In genomic region chr9:95521566-95521965, GRCm38 (mm10) we compare ENCODE assay signal across 11 mouse cellular contexts. TPM values are rescaled to one million over a fixed set of nuclear protein-coding genes. Genes with fewer than 3 reads are reported as not detected.
DNase-seq lines count a peak whose midpoint lies in the region; TF ChIP-seq lines count a peak whose summit lies in the region.
"Had no signal": no experiment of that assay in that cellular context is flagged by ENCODE, and none has a peak within 500 bp of the region (broad histone marks: within the 10 kb centered on the region; RNA-seq: fewer than 3 reads in every experiment).

No protein-coding gene starts in this region.

- H3K27me3 ChIP-seq in testis, adult 2 months (ENCODE audit: control insufficient read depth, insufficient read depth, low read length), result no peaks in the 10 kb centered on the region
- H3K27me3 ChIP-seq in midbrain, embryonic 10.5 days (ENCODE audit: low read depth, poor library complexity, severe bottlenecking), result no peaks in the 10 kb centered on the region
- H3K27me3 ChIP-seq: neural tube, embryonic 15.5 days had no signal

- 58% methylated on average over 10 of the region's 10 CpGs for WGBS in midbrain, embryonic 10.5 days

- no peaks in the 10 kb centered on the region for H3K9me3 ChIP-seq in midbrain, embryonic 10.5 days (replicated peaks)
- H3K9me3 ChIP-seq: neural tube, embryonic 15.5 days had no signal

- no peaks in the 10 kb centered on the region; the same call in 1 of the 2 replicates for H3K4me1 ChIP-seq in testis, adult 2 months (ENCODE audit: control insufficient read depth, insufficient read depth, low read length)
- H3K4me1 ChIP-seq in midbrain, embryonic 10.5 days, result no peaks in the 10 kb centered on the region
- H3K4me1 ChIP-seq: neural tube, embryonic 15.5 days had no signal

- no peaks in the 10 kb centered on the region for H3K36me3 ChIP-seq in testis, adult 2 months (ENCODE audit: control insufficient read depth, insufficient read depth, low read length)
- H3K36me3 ChIP-seq in midbrain, embryonic 10.5 days, result no peaks in the 10 kb centered on the region
- H3K36me3 ChIP-seq: neural tube, embryonic 15.5 days had no signal

- no peak for TF ChIP-seq CTCF in testis, adult 2 months (IDR thresholded peaks at IDR 0.05; ENCODE audit: control insufficient read depth, insufficient read depth, insufficient replicate concordance, low read depth, low read length)
- no peak for TF ChIP-seq CTCF in layer of hippocampus, adult 2 months (conservative IDR thresholded peaks at IDR 0.05)

- peak; percentile 25 for DNase-seq in cerebellum, adult 9-10 months
- no peak for DNase-seq in cerebellum, adult 18-20 months
- no peak for DNase-seq in testis, postnatal 10 days (ENCODE audit: low spot score)
- peak; percentile 43 to 47 for DNase-seq in kidney, postnatal 36 days
- peak; percentile 51 for DNase-seq in yolk sac, embryonic 10.5 days (ENCODE audit: low spot score)
- no peak for DNase-seq in layer of hippocampus, adult 2 months (ENCODE audit: low spot score in 2 of 2)
- no peak for DNase-seq in midbrain, embryonic 10.5 days (ENCODE audit: low spot score)
- DNase-seq: midbrain, embryonic 14.5 days; thymus, postnatal 4 days had no signal

- H3K27ac ChIP-seq in testis, adult 2 months (ENCODE audit: control insufficient read depth, insufficient read depth, low read depth, low read length), result no peak overlapping the region
- no peak overlapping the region for H3K27ac ChIP-seq in layer of hippocampus, adult 2 months
- H3K27ac ChIP-seq in midbrain, embryonic 10.5 days (replicated peaks), result no peak overlapping the region
- H3K27ac ChIP-seq: neural tube, embryonic 15.5 days had no signal

- peak overlapping the region; percentile 27 for H3K4me3 ChIP-seq in testis, adult 2 months (ENCODE audit: control insufficient read depth, low read depth, low read length)
- no peak overlapping the region for H3K4me3 ChIP-seq in layer of hippocampus, adult 2 months
- H3K4me3 ChIP-seq in midbrain, embryonic 10.5 days, result no peak overlapping the region
- H3K4me3 ChIP-seq: neural tube, embryonic 15.5 days had no signal

- TF ChIP-seq POLR2A in testis, adult 2 months (IDR thresholded peaks at IDR 0.05; ENCODE audit: control insufficient read depth, low read depth, low read length), result no peak

RNA-seq across cellular contexts. Expression of gene U2surp, which starts 9.8 kb away (rescaled TPM):
- 3.3 and 4.0 TPM in 2 replicates for polyA plus RNA-seq in testis, adult 2 months (2012; rRNA removed)
- total RNA-seq in layer of hippocampus, adult 2 months (2021), result 10 to 100 TPM; 71.1 to 74.4 TPM
- polyA plus RNA-seq in midbrain, embryonic 10.5 days (2016; fragmentation: Nextera tagmentation; extraction: Ambion mirVana), result 134 and 139 TPM in 2 replicates

RNA-seq across cellular contexts. Expression of gene Paqr9, which starts 37.9 kb away (rescaled TPM):
- 58.7 and 63.4 TPM in 2 replicates for polyA plus RNA-seq in testis, adult 2 months (2012; rRNA removed)
- total RNA-seq in layer of hippocampus, adult 2 months (2021), result 10 to 100 TPM; 45.9 to 47.6 TPM
- polyA plus RNA-seq in midbrain, embryonic 10.5 days (2016; fragmentation: Nextera tagmentation; extraction: Ambion mirVana), result 0.17 and 0.19 TPM in 2 replicates

Comparison
In these comparisons a context has a peak if more than half of its experiments do, and no peak if none do; other contexts are left out.
1. DNase-seq: peak in cerebellum, adult 9-10 months (single experiment), kidney, postnatal 36 days (2 of 2) and yolk sac, embryonic 10.5 days (single experiment); none in cerebellum, adult 18-20 months (0 of 2), testis, postnatal 10 days (single experiment), layer of hippocampus, adult 2 months (0 of 2) and midbrain, embryonic 10.5 days (single experiment).
2. RNA of gene U2surp, which starts 9.8 kb away (polyA plus RNA-seq): 134 to 139 TPM in midbrain, embryonic 10.5 days; 3.3 to 4.0 TPM in testis, adult 2 months; every median in the first group is over 10 times any median in the second.
3. RNA of gene Paqr9, which starts 37.9 kb away (polyA plus RNA-seq): 58.7 to 63.4 TPM in testis, adult 2 months; 0.17 to 0.19 TPM in midbrain, embryonic 10.5 days; every median in the first group is over 10 times any median in the second.